Mouse (Mus musculus): ENCODE data around the gene Cgas.
"Not testable (repeated sequence)": the region's sequence is repeated elsewhere in the genome, so short reads cannot be mapped to it uniquely, and the experiment has no call there.

Cgas gene

DNA sequence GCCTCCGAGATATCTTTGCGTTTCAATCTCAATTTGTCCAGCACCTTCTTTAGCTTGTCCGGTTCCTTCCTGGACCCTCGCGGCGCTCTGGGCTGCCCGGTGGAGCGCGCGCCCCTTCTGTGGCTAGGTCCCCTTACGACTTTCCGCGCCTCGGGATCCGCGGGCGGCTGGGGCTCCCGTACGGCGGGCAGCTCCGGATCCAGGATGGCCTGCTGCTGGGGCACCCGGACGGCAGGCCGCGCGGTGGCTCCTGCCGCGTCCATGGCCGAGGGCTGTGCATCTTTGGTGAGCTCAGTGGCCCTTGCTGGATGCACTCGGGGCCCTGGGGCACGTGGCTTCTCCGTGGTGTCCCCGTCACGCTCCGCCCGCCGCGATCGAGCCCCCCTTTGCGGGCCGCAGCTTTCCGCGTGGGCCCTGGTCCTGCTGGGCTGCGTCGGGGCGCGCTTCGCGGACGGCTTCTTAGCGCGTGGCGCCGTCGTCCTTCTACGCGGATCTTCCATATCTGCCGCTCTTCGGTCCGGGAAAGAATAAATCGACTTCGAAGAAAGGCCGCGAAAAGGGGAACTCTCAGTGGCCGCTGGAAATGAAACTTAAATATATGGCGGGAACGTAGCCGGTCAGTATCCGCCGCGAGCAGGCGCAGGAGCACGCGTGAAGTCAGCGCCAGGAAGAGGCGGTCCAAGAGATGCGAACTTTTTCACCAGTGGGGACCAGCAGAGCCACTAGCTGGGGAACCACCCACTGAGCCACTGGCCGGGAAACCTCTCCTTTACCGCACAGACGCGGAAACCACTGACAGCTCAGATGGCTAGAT lies at the start of gene Cgas:
TSS of gene Cgas (minus strand) at position 659 of the 814 bp plus-strand sequence.
- in situ Hi-C loops (cut with MboI; ENCODE audit: low pct_unique_long_range_greater_than_20kb in 1 of 2, low sequenced_read_pairs in 2 of 2, unreplicated experiment in 1 of 2) = no loop called here

DNA sequence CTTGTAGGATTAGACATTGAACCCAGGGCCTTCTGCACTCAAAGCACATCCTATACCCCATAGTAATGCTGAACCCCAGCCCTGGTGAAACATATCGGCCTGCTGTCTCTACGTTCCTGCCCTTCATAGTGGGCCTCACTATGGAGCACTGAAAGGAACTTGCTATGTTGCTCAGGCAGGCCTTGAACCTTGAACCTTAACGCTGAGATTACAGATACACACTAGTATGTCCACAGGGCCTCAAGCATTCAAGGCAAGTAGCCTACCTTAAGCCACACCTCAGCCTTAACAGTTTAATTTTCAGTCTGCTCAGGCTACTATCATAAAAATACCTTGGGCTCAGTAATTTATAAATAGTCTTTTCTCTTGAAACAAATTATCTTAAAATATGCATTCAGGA lies 49.2 kb upstream of the Cgas start:
- in situ Hi-C loops (cut with MboI; ENCODE audit: low pct_unique_long_range_greater_than_20kb in 1 of 2, low sequenced_read_pairs in 2 of 2, unreplicated experiment in 1 of 2) = no loop called here

DNA sequence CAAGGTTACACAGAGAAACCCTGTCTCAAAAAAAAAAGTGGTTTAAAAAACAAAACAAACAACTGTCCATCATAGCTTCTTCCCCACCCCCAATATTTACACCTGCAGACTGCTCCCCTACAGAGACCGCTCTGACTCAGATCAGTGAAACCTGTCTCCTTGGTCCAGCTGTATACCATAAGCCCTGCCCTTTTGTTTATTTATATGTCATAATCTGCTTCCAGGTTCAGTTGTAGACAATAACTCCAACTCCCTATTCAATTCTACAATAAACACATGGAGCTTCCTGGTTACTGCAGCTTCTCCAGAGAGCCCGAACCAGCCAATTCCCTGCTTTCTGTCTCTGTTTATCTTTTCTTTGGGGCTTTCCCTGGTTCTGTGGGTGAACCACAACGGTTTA lies 48.1 kb upstream of the Cgas start:
- in situ Hi-C loops (cut with MboI; ENCODE audit: low pct_unique_long_range_greater_than_20kb in 1 of 2, low sequenced_read_pairs in 2 of 2, unreplicated experiment in 1 of 2) = no loop called here

DNA sequence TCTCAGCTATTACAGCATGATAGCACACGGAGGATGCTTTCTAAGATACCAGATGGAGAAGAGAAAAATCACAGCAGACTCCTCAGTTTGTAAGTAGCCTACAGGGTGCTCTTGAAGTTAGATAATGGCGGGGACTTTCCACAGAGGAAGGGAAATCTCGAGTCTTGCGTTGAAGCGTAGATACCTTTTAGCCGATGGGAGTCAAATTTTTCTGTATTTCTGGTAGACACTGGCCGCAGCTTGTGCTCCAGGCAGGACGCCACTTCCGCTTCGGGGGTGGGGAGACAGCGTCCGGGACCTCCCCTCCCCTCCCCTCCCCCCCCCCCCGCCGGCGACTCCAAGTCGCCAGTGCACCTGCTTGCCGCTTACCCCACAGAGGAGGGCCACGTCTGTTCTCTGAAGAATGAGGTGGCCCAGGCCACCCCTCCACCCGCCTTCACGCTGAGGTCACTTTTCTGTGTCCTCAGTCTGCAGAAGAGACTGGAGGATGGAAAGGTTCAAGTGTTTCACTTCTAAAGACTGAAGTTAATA lies 45.9 kb upstream of the Cgas start, which contains the start of gene Eef1a1:
TSS of gene Eef1a1 (minus strand) at position 262 of the 531 bp plus-strand sequence.
- in situ Hi-C loops (cut with MboI; ENCODE audit: low pct_unique_long_range_greater_than_20kb in 1 of 2, low sequenced_read_pairs in 2 of 2, unreplicated experiment in 1 of 2) = no loop called here

DNA sequence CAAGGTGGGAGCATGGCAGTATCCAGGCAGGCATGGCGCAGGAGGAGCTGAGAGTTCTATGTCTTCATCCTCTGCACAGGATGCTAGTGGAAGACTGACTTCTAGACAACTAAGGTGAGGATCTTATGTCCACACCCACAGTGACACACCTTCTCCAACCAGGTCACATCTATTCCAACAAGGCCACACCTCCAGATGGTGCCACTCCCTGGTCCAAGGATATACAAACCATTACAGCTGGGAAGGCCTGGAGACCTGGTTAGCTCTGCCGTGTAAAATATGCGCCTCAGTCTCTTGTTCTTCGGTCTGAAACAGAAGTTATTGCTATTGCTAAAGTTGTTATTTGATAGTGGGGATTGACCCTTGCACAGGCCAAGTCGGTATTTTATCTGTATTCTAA lies 45.0 kb upstream of the Cgas start:
- in situ Hi-C loops (cut with MboI; ENCODE audit: low pct_unique_long_range_greater_than_20kb in 1 of 2, low sequenced_read_pairs in 2 of 2, unreplicated experiment in 1 of 2) = not testable (repeated sequence)

DNA sequence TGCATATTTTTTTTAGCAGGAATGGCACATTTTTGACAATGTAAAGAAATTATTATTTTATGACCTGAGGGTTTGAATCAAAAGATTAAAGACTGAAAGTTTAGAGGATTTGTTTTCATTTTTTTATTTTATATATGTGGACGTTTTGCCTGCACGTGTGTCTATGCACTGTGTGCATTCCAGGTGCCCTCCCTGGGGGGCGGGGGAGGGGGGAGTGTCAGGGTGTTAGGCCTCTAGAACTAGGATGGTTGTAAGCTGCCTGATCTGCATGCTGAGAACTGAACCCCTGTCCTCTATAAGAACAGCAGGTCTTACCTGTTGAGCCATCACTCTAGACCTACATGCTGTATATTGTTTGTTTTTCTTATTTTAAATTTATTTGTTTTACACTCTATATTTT lies 41.6 kb upstream of the Cgas start:
- in situ Hi-C loops (cut with MboI; ENCODE audit: low pct_unique_long_range_greater_than_20kb in 1 of 2, low sequenced_read_pairs in 2 of 2, unreplicated experiment in 1 of 2) = loop anchor here in 1 of 2 experiments (5.0 kb wide), 1 partner anchor 33 kb away; no protein-coding TSS in a partner anchor

DNA sequence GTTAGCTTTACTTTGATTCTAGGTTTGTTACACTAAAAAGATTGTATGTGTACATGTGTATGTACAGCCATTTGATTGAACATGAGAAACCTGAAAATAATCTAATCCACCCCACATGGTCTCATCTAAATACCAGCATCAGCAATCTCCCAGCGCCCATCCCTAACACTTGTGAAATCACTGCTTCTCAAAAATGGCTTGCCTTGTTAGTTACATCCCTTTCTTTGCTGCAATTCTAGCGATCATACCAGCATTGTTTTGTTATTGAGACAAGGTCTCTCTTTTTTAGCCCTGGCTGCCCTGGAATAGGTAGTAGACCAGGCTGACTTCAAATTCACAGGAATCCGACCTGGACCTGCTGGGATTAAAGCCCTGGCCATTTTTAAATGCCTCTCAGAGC lies 39.3 kb upstream of the Cgas start:
- in situ Hi-C loops (cut with MboI; ENCODE audit: low pct_unique_long_range_greater_than_20kb in 1 of 2, low sequenced_read_pairs in 2 of 2, unreplicated experiment in 1 of 2) = loop anchor here in 1 of 2 experiments (5.0 kb wide), 1 partner anchor 35 kb away; no protein-coding TSS in a partner anchor

DNA sequence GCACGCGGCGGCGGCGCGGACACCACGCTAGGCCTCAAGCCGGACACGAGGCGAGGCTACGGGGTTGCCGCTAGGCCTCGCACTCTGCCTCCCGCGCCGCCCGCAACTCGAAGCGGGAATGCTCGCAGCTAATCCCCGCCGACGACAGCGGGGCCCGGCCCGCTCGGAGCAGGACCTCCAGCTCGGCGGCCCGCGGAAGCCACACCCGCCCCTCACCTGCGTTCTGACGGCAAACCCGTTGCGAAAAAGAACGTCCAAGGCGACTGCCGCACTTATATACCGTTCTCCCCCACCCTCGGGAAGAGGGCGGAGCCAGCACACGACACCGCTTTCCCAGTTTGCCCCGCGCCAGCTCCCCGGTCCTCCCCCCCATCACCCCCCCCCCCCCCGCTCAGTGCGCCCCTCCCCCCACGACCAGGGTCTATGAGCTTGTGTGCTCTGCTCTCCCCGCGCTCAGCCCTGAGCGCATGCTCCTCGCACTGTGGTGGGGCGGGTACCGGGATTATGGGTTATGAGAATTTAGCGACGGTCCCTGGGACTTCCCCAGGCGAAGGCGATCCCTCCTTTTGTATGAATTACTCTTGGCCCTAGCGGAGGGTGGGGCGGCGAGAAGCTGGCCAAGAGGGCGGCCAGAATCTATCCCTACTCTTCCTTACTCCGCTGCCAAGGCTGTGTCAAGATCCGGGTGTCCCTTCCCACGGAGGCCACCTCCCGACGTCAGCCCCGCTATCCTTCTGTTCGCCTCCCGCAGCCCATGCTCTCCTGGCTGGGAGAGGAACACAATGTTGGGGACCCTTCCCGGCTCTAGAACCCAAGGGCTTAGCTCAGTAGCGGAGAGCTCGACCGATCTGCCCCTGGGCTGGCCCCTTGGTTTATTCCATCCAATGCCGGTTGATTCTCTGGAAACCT lies 38.6 kb upstream of the Cgas start:
- in situ Hi-C loops (cut with MboI; ENCODE audit: low pct_unique_long_range_greater_than_20kb in 1 of 2, low sequenced_read_pairs in 2 of 2, unreplicated experiment in 1 of 2) = loop anchor here in 1 of 2 experiments (5.0 kb wide), 1 partner anchor 36 kb away; no protein-coding TSS in a partner anchor

DNA sequence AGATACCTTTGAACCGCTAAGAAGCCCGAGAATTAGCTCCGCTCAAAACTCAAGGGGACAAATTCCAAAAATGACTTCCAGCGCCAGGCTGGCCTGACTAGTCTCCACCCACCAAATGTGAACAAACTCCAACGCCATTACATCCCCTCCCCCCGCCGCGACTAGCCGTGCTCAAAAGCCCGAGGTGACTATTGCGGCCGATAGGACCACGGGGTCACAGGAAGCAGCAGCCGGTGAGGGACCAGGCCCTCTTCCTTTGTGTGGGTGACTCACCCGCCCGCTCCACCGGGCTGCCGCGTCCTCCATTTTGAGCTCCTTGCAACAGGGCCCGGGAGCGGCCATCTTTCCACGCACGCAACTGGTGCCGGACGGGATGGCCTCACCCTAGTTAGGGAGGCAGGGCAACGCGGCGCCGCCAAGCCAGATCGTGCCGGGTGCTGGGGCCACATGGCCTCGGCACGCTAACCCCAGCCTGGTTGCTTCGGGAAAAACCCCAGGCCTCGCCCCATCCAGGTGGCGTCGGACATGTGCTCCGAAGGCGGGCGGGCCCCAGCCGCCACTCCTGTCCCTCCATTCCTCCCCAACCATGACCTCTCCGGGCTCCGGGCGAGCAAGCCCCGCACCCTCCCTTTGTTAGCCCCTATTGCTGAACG lies 37.8 kb upstream of the Cgas start:
- in situ Hi-C loops (cut with MboI; ENCODE audit: low pct_unique_long_range_greater_than_20kb in 1 of 2, low sequenced_read_pairs in 2 of 2, unreplicated experiment in 1 of 2) = loop anchor here in 1 of 2 experiments (5.0 kb wide), 1 partner anchor 36 kb away; no protein-coding TSS in a partner anchor

DNA sequence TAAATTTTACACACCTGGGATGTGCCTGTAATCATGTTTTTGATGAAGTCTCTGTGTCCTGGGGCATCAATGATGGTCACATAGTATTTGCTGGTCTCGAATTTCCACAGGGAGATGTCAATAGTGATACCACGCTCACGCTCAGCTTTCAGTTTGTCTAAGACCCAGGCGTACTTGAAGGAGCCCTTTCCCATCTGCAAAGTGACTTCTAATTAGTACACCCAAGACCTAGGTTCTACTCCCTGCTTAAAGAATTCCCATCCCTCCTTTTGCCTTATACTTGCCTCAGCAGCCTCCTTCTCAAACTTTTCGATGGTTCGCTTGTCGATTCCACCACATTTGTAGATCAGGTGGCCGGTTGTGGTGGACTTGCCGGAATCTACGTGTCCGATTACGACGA lies 37.2 kb upstream of the Cgas start:
- in situ Hi-C loops (cut with MboI; ENCODE audit: low pct_unique_long_range_greater_than_20kb in 1 of 2, low sequenced_read_pairs in 2 of 2, unreplicated experiment in 1 of 2) = loop anchor here in 1 of 2 experiments (5.0 kb wide), 1 partner anchor 37 kb away; no protein-coding TSS in a partner anchor

DNA sequence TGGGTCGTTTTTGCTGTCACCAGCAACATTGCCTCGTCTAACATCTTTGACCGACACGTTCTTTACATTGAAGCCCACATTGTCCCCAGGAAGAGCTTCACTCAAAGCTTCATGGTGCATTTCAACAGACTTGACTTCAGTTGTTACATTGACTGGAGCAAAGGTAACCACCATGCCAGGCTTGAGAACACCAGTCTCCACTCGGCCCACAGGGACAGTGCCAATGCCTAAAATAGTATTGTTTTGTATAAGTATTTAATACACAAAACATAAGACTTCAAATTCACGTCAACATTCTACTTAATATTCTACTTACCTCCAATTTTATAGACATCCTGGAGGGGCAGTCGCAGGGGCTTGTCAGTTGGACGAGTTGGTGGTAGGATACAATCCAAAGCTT lies 36.3 kb upstream of the Cgas start:
- in situ Hi-C loops (cut with MboI; ENCODE audit: low pct_unique_long_range_greater_than_20kb in 1 of 2, low sequenced_read_pairs in 2 of 2, unreplicated experiment in 1 of 2) = not testable (repeated sequence)

DNA sequence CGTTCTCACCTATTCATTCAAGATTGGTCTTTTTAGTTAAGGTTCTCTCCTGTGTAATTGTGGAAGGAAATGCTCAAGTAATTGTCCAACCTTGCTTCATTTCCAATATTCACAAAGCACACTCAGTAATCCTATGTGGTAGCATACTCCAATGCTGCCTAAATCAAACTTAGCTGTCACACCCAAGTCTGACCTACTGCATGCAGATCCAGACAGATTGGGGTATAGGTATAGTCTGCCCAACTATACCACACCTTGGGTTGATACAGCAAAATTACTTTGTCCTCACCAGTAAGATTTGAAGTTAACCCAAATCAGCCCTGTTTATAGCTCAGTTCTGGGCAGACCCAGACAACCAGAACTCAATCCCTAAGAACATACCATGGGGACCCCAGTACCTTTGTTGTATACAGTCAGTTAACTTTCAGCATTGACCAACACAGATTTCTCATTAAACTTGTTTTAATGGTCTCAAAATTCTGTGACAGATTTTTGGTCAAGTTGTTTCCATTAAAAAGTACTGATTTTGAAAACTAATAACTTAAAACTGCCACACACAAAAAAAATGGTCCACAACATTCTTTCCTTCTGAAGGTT lies 35.1 kb upstream of the Cgas start:
- in situ Hi-C loops (cut with MboI; ENCODE audit: low pct_unique_long_range_greater_than_20kb in 1 of 2, low sequenced_read_pairs in 2 of 2, unreplicated experiment in 1 of 2) = not testable (repeated sequence)

DNA sequence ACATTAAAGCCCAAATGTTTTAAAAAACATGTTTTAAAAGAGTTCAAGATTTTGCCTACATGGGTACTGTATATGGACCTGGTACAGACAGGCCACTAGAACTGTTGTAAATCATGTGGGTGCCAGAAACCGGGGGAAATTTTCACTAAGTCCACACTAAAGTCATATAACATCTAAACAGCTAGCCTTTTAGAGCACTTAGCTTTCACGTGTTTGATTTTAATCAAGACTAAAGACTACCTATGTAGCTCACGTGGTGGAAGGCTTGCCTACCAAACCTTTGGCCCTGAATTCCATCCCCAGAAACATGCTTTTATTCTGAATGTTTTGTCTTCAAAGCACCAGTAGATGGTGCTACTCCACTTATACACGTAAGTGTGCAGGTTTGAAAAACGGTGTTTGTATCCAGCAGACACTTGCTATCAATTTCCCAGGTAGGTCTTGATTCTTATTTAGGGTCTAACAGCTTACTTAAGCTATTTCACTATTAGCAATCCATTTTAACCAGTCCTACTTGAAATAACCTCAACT lies 34.0 kb upstream of the Cgas start:
- in situ Hi-C loops (cut with MboI; ENCODE audit: low pct_unique_long_range_greater_than_20kb in 1 of 2, low sequenced_read_pairs in 2 of 2, unreplicated experiment in 1 of 2) = no loop called here

DNA sequence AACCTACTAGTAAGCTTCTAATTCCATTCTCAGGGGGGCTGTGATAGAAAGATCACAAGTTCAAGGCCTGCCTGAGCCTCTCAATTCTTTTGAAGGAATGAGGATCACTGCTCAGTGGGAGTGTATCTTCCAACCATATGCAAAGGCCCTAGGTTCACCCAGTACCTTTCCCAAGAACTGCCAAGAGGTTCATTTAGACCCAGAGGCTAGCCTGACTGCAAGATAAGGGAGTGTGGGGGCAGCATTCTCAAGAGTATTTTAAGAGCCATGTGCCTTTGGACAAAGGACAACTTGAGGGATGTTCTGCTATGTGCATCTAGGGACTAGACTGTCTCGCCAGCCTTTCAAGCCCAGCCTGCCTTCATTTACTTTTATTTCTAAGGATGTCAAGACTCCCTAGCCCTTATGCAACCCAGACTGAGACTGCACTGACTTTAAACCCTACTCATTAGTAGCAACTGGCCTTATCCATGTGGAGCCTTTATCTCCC lies 33.5 kb upstream of the Cgas start:
- in situ Hi-C loops (cut with MboI; ENCODE audit: low pct_unique_long_range_greater_than_20kb in 1 of 2, low sequenced_read_pairs in 2 of 2, unreplicated experiment in 1 of 2) = no loop called here

DNA sequence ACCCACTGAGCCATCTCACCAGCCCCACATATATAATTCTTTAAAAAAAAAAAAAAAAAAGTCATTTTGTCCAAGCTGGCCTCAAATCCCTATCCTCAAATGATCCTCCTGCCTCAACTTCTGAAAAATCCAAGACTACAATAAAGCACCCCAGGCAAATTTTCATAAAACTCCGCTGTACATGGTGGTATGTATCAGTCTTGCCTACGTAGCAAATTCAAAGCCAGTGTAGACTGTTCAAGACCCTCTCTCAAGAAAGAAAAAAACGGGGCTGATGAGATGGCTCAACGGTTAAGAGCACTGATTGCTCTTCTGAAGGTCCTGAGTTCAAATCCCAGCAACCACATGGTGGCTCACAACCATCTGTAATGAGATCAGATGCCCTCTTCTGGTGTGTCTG lies 32.8 kb upstream of the Cgas start:
- in situ Hi-C loops (cut with MboI; ENCODE audit: low pct_unique_long_range_greater_than_20kb in 1 of 2, low sequenced_read_pairs in 2 of 2, unreplicated experiment in 1 of 2) = no loop called here

DNA sequence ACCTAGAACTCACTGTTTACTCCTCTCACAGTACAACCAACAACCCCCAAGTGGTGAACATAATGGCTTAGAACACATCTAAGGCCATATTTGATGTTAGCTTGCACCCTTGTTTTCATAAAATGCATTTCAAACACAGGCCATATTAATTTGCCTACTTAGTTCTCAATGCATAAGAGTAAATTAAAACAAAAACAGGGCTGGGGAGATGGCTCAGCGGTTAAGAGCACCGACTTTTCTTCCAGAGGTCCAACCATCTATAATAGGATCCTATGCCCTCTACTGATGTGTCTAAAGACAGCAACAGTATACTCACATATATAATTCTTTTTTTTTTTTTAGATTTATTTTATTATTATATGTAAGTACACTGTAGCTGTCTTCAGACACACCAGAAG lies 32.3 kb upstream of the Cgas start:
- in situ Hi-C loops (cut with MboI; ENCODE audit: low pct_unique_long_range_greater_than_20kb in 1 of 2, low sequenced_read_pairs in 2 of 2, unreplicated experiment in 1 of 2) = no loop called here

DNA sequence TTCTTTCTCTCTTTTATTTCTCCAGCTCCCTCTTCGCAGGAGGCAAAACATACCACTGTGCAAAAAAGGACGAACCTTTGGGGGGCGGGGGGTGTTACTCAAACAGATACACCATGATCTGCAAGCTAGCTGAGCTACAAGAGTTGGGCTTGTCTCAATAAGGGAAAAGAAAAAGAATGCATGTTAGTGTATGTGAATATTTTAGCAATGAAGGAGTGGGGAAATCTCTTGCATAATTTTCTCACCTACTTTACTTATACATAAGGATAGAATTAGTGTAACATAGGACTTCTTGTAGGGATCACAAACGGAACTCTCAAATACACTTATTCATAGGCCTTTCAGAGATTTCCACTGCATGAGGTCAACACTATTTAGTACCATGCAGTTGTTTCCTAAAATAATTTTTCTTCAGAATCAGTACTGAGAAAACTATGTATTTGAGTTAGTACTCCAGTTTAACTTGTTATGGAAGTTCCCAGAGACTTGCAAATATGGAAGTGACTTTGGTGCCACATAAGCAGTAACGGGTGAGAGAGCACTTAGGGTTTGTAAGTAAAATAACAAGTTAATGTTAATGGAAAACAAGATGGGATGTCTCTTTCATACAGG lies 31.8 kb upstream of the Cgas start:
- in situ Hi-C loops (cut with MboI; ENCODE audit: low pct_unique_long_range_greater_than_20kb in 1 of 2, low sequenced_read_pairs in 2 of 2, unreplicated experiment in 1 of 2) = no loop called here

Measured in mouse embryonic stem cell (cell line).